Mouse (Mus musculus): ENCODE measurements at regions not wholly inside any gene's neighbourhood (a gene's known extent, or its start where the extent isn't known, plus 50 kb on each side); places are given as distances from the start of the nearest gene placed in this dataset.

DNA sequence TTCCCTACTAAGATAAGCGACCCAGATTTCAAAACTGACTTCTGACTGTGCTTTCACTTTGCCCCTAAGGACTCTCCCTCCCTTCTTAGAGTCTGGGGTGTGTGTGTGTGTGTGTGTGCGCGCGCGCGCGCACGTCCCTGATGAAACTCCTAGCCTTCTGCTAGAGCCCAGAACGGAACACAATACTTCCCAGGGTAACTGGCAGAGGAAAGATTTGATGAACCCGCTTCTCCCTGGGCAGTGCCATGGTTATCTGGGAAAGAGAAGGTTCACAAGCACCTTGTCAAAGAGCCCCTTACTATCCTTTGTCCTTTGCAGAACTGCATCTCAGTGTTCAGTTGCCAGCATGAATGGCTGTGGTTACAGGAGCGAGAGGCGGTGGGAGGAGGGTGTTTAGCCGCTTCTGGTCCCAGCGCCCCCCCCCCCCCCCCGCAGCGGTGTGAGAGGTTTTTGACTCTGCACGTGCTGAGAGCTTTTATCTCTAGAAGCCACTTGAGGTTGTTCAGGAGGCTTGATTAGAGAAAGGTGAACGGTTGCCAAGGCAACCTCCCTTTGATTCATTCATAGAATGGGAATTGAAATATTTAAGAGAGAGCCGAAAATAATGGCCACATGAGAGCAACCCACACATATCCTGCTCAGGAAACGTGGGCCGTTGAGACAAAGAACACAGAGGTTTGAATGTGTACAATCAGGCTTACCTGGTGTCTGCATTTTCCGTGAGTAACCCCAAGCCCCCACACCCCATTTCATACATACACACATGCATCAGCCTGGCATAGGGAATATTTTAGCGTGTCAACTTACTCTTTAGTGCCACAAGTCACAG, 286.3 kb upstream of the Gm10131 start:
- peak; percentile 53 to 59 for ATAC-seq (replicated peaks in 1 of 2; ENCODE audit: insufficient read depth in 1 of 2, low FRiP score in 2 of 2, low TSS enrichment in 1 of 2, low read depth in 1 of 2, poor library complexity in 2 of 2, severe bottlenecking in 2 of 2)

DNA sequence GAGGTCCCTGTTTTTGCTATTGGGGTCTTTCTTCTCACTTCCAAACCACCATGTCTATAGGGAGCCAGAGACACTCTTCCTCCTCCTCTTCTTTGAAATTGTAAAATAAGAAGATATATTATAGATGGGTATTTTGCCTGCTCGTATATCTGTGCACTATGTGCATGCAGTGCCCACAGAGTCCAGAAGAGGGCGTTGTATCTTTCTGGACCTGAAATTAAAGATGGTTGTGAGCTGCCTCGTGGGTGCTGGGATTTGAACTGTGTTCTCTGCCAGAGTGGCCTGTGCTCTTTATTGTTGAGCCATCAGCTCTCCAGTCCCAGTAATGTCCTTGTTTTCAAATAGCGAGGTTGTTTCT, 285.7 kb upstream of the Gm10131 start:
- ATAC-seq (replicated peaks in 1 of 2; ENCODE audit: insufficient read depth in 1 of 2, low FRiP score in 2 of 2, low TSS enrichment in 1 of 2, low read depth in 1 of 2, poor library complexity in 2 of 2, severe bottlenecking in 2 of 2) = no peak

DNA sequence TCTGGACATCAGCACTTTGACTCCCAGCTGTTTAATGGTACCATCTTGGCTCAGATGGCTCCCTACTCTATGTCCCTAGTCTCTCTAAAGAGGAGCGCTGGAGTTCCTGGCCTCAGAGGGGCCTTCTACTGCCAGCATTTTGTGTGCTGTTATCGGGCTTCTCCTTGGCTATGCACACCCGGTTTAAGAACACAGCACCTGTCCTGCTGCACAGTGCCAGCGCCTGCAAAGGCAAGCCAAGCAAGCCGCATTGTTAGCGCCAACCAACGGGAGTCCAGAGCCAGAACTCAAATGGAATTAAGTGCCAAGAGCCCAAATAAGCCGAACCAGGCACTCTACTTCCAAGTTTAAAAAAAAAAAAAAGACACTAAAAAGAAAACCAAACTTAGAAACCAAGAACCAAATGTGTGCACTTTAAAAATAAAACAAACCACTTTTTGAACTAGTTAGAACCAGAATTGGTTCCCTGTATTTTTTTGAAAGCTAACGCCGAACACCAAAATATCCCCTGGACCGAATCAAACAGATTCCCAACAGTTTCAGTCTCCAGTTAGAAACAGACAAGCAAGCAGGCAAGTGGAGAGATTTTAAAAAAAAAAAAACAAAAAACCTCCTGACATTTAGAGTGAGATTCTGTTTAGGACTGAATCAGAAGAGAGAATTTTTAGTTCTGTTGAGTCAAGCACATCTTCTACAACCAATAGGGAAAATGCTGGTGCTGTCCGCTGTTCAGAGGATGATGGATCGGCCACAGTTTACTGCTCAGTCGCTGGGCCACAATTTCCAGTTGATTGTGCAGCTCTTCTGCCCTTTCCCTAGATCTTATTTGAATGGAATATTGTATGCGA, 281.7 kb upstream of the Gm10131 start:
- ATAC-seq (replicated peaks in 1 of 2; ENCODE audit: insufficient read depth in 1 of 2, low FRiP score in 2 of 2, low TSS enrichment in 1 of 2, low read depth in 1 of 2, poor library complexity in 2 of 2, severe bottlenecking in 2 of 2) = no peak

DNA sequence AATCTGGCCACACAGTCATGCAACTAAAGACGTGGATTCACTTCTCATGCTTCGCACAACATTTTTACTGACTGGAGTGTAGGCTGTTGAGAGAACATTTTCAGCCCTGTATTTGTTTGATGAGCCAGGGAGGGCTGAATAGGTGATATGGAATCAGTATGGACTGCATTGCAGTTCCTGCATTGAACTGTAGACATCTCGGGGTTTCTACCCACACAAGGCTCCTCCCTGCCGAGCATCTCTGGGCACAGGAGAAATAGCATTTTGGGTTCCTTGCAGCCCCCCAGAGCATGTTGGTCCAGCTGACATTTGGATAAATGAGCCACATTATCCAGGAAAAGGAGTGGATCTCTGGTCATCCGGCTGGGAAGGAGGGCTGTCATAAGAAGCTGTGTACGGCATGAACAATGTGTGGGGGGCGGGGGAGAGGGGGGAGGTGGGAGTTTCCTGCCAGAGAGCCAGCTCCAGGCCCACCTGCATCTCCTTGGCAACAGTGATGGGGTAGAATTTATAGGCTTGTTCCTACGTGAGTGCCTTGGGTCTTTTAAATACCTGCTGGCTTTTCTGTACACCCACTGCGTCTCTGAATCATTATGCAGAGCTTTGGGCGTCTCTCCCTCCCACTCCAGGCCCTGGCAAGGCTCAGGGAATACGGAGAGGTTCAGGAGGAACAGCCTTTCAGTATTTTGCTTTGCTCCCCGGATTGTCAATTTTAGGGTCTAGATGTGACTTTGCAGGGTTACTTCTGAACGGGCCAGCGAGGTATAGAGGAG, 280.9 kb upstream of the Gm10131 start:
- ATAC-seq (replicated peaks in 1 of 2; ENCODE audit: insufficient read depth in 1 of 2, low FRiP score in 2 of 2, low TSS enrichment in 1 of 2, low read depth in 1 of 2, poor library complexity in 2 of 2, severe bottlenecking in 2 of 2) = no peak

DNA sequence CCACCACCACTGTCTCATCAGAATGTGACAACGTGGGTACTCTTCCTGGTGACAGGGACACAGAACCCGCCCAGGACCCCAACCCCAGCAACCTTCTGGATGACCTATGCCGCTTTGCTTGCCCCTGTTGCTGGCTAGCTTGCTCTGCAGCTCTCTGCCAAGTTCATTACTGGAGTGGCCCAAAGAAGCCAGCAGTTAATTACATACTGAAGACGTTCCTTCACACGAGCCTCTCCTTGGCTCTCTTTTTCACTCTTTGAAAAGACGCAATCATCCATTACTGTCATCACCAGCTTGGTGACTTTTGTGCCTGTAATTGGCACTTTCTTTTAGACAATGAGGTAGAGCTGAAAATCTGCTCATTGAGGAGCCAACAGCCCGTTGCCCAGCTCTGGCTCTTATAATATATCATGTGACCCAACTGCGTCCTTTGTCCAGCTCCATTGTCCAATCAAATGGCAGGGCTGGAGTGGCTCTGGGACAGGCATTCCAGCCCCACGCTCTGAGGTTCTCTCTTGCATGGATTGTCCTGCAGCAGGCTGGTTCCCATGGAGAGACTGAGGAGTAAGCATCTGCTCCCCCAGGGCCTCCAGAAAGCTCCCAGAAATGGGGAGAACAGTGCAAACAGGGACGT, 274.4 kb upstream of the Gm10131 start:
- no peak for ATAC-seq (replicated peaks in 1 of 2; ENCODE audit: insufficient read depth in 1 of 2, low FRiP score in 2 of 2, low TSS enrichment in 1 of 2, low read depth in 1 of 2, poor library complexity in 2 of 2, severe bottlenecking in 2 of 2)

DNA sequence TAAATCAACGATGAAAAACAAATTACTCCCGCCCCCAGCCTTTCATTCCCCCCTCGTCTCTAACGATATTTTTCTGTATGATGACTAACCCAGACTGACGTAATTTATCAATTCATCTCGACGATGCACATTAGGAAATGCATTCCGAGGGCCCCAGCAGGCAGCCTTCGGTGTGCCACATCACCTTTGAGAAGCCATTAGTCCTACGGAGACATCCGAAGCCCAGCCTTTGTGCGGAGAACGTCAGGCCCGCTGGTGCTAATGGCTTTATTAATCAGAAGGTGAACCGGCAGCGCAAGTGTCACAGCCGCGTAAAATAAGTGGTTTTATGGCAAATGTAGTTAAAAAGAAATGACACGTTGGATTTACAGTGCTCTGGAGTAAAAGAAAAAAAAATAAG, 269.1 kb upstream of the Gm10131 start:
- no peak for ATAC-seq (replicated peaks in 1 of 2; ENCODE audit: insufficient read depth in 1 of 2, low FRiP score in 2 of 2, low TSS enrichment in 1 of 2, low read depth in 1 of 2, poor library complexity in 2 of 2, severe bottlenecking in 2 of 2)

DNA sequence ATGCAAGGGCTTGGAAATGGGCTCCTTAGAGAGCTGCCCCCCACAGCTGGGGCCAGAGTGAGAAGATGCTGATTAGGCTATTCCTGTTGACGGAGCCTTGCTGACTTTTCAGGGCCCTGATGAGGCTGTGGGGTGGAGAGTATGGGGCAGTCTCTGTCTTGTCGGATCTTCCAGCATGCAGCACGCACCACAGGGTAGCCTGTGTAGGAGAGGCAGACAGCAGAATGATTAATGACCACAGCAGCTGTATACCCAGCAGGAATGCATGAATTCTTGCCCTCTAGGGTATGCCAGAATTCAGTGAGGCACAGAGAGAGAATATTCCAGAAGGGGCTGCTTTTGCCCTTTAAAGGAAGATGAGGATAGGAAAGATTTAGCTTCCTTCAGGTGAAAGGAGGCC, 265.6 kb upstream of the Gm10131 start:
- no peak for ATAC-seq (replicated peaks in 1 of 2; ENCODE audit: insufficient read depth in 1 of 2, low FRiP score in 2 of 2, low TSS enrichment in 1 of 2, low read depth in 1 of 2, poor library complexity in 2 of 2, severe bottlenecking in 2 of 2)

DNA sequence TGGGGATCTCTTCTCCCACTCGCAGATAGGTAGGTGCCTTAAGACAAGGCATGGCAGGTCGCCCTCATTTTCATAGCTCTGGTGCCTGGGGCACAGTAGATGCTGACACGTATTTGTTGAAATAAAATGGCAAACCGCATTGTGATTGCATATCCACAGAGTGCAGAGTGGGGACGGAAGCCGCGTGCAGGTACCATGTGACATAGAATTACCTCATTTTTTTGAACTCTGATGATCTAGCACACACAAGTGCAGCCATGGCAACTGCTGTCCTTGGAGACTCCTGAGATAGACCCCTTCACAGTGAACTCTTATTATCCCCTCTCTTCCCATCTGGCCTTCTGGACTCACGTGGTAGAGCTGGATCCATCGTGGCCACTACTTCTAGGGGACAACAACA, 262.7 kb upstream of the Gm10131 start:
- ATAC-seq (replicated peaks in 1 of 2; ENCODE audit: insufficient read depth in 1 of 2, low FRiP score in 2 of 2, low TSS enrichment in 1 of 2, low read depth in 1 of 2, poor library complexity in 2 of 2, severe bottlenecking in 2 of 2) = no peak

DNA sequence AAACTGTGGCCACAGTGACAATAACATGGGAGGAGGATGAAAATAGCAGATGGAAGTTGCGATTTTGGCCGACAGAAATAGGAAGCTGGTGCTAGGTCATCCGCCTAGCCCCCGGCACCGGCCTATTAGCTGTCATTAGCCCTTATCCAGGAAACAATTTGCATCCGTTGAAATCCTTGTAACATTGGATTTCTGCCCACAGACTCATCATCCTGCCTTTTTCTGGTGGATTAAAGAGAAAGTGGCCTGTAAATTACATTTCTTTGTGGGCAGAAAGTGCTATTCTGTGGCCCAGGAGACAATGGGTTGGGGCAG, 261.1 kb upstream of the Gm10131 start:
- ATAC-seq (replicated peaks in 1 of 2; ENCODE audit: insufficient read depth in 1 of 2, low FRiP score in 2 of 2, low TSS enrichment in 1 of 2, low read depth in 1 of 2, poor library complexity in 2 of 2, severe bottlenecking in 2 of 2) = no peak

DNA sequence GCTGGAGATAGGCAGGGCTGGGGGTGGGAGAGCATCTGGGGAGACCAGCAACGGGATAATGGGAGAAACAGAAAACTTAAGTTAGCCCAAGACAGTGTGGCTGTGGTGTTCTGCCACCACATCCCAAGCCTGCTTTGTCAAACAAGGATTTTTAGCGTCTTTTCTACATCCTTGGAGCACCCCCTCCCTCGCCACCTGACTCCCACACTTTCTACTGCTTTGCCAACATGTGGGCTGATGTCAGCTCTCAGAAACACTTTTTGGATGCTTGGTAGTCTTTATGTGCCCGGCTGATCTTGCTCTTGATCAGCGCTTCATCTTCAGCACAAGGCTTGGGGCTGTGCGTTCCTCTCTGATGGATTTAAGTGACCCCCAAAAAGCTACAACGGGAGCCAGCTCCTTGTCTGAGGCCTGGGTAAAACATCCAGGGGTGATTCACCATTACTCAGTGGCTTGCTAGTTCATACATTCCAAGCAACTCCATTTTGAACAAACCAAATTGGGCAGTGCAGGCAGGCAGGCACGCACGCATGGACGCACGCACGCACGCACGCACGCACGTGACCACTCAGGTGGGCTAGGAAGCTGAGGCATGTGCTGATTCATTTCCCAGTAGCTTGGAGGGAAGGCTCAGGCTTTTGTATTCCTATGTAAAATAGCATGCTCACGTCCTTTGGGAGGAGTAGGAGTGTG, 260.6 kb upstream of the Gm10131 start:
- no peak for ATAC-seq (replicated peaks in 1 of 2; ENCODE audit: insufficient read depth in 1 of 2, low FRiP score in 2 of 2, low TSS enrichment in 1 of 2, low read depth in 1 of 2, poor library complexity in 2 of 2, severe bottlenecking in 2 of 2)

DNA sequence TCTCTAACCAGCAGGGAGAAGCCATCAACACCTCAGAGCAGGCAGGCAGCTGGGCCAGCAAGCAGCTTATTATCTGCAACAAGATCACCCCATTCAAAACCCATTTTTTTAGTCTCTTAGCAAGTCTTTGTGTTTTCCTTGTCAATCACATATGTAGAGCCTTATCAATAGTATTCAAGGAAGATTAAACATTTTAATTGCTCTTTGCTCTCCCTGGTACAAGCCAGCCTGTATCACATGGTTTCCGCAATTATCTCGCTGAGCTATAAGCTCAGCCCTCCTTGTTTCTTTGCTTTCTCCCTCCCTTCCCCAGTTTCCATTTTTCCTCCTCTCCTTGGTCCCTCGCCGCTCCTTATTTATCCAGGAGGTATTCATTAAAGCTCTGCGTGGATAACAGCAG, 259.9 kb upstream of the Gm10131 start:
- no peak for ATAC-seq (replicated peaks in 1 of 2; ENCODE audit: insufficient read depth in 1 of 2, low FRiP score in 2 of 2, low TSS enrichment in 1 of 2, low read depth in 1 of 2, poor library complexity in 2 of 2, severe bottlenecking in 2 of 2)

DNA sequence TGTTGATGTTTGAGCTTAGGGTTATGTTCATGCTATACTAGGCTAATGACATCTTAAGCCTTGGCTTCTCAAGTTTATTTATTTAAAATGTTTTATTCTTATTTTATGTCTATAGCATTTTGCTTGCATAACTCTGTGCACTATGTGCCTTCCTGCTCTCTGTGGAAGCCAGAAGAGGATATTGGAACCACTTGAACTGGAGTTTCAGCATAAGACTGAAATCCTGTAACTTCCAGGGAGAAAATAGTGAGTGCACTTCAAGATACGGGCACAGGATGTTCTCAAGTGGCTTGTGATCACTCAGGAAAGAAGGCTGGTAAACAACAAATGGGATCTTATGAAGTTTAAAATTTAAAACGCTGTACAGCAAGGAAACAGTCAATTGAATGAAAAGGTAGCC, 257.0 kb upstream of the Gm10131 start:
- ATAC-seq (replicated peaks in 1 of 2; ENCODE audit: insufficient read depth in 1 of 2, low FRiP score in 2 of 2, low TSS enrichment in 1 of 2, low read depth in 1 of 2, poor library complexity in 2 of 2, severe bottlenecking in 2 of 2) = no peak

DNA sequence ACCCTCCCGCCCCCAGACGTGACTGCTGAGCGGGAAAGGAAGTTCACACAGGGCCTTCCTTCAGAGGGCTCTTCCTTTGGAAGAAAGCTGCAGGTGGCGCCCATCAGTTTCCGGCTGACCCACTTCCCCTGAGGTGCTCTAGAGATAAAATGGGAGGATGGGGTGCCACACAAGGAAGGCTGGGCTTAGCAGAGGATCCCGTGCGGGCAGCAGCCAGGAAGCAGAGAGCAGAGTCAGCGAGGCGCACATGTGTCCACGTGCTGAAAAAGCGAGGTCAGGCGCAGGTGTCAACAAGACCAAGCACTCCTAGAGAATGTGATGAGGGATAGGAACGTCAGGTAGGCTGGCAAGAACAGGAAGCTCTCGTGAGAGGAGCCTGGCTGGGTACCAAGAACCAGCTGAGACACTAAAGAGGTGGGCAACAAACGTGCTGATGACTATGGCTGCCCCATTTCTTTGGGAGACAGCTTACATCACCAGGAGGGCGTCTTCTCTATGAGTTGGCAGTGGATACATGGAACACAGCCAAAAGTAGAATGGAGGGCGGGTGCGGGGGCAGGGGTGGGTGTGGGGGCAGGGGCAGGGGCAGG, 253.0 kb upstream of the Gm10131 start:
- ATAC-seq (replicated peaks in 1 of 2; ENCODE audit: insufficient read depth in 1 of 2, low FRiP score in 2 of 2, low TSS enrichment in 1 of 2, low read depth in 1 of 2, poor library complexity in 2 of 2, severe bottlenecking in 2 of 2) = no peak

DNA sequence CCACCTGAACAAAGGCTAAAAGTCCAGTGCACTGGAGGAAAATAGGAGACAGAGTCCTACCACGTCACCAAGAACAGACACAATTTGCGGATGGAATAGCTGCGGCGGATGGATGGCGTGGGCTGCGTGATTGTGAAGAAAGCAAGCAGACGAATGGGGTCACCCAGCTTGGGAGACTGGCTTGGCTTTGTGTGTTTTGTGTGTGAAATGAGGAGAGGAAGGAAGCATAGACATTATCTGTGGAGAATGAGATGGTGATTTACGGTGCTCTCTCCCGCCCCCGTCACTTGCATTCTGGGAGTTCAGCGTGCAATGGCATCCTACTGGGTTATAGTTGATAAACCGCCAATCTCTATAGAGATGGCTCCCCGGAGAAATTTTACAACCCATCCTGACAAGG, 252.1 kb upstream of the Gm10131 start:
- no peak for ATAC-seq (replicated peaks in 1 of 2; ENCODE audit: insufficient read depth in 1 of 2, low FRiP score in 2 of 2, low TSS enrichment in 1 of 2, low read depth in 1 of 2, poor library complexity in 2 of 2, severe bottlenecking in 2 of 2)

DNA sequence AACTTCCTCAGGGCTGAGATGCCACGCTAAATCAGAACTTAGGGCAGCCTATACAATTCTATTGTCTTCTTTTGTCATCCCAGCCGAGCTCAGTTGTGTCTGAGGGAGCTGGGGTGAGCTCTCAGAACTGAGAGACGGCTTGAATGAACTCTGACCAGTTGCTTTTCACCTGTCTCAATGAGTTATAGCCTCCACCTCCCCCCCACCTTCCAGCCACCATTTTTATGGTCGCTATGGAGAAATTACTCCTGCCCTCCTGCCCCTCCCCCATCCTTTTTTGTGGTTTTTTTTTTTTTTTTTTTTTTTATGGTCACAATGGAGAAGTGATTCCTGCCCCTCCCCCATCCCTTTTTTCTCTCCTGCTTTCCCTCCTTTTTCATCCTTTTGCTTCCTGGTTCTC, 251.6 kb upstream of the Gm10131 start:
- no peak for ATAC-seq (replicated peaks in 1 of 2; ENCODE audit: insufficient read depth in 1 of 2, low FRiP score in 2 of 2, low TSS enrichment in 1 of 2, low read depth in 1 of 2, poor library complexity in 2 of 2, severe bottlenecking in 2 of 2)

DNA sequence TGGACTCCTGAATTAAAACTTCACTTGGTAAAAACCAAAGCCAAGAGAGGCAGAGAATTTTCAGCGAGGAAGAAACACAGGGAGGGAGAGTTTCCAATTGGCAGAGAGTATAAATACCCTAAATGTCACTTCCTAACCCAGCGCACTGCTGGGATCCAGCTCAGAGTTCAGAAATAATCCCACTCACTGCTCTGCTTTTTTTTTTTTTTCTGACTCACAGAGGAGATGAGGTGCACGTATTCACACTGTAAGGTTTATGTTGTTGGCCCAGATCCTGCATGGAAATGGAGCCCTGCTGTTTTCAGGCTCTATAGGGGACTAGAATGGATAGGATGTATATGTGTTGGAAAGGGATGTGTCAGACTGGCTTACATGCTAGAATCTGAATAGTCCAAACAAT, 249.8 kb upstream of the Gm10131 start:
- ATAC-seq (replicated peaks in 1 of 2; ENCODE audit: insufficient read depth in 1 of 2, low FRiP score in 2 of 2, low TSS enrichment in 1 of 2, low read depth in 1 of 2, poor library complexity in 2 of 2, severe bottlenecking in 2 of 2) = no peak

DNA sequence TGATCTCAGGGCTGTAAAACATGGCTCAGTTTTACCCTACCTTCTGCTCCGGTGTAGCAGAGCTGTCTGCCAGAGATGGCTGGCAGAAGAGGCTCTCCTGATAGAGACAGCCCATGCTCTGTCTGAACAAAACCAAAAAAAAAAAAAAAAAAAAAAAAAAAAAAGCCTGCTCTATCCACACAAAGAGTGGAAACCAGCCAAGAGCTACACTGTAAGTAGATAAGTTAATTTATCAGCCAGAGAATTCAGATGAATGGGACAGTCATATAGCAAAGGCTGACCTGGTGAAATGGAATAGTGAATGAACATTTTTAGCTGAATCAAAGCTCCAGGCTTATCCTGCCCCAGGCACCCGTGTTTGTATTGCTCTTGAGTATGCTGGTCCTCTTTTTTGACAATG, 248.2 kb upstream of the Gm10131 start:
- ATAC-seq (replicated peaks in 1 of 2; ENCODE audit: insufficient read depth in 1 of 2, low FRiP score in 2 of 2, low TSS enrichment in 1 of 2, low read depth in 1 of 2, poor library complexity in 2 of 2, severe bottlenecking in 2 of 2) = no peak

Measured in hematopoietic stem cell, adult 5-6 weeks (primary cell).